Mouse (Mus musculus) heart, embryonic 10.5 days (tissue): ENCODE measurements around the gene Pikfyve. TPM values are rescaled to one million over a fixed set of nuclear protein-coding genes. Genes with fewer than 3 reads are reported as not detected.
A peak's percentile ranks its signal among the peaks of the same experiment; 100 is the strongest.

Experiments
- DNase-seq: peaks from one replicate; pipeline ENCODE4 v3.0.0-alpha.2; 2017; ENCODE audit warnings: low spot score
- H3K27ac ChIP-seq: fragments of 300-500 bp; sonication (generic); 2 replicates; pipeline ENCODE4 v1.5.1; 2016; ENCODE audit warnings: mild to moderate bottlenecking
- H3K27me3 ChIP-seq: fragments of 300-500 bp; sonication (generic); 2 replicates; pipeline ENCODE4 v1.6.1; 2016; ENCODE audit warnings: mild to moderate bottlenecking; ENCODE audit not compliant: poor library complexity, insufficient read depth, severe bottlenecking
- H3K36me3 ChIP-seq: fragments of 300-500 bp; sonication (generic); 2 replicates; pipeline ENCODE4 v1.6.1; 2016; ENCODE audit warnings: mild to moderate bottlenecking, moderate library complexity
- H3K4me1 ChIP-seq: fragments of 300-500 bp; sonication (generic); 2 replicates; pipeline ENCODE4 v1.6.1; 2016; ENCODE audit warnings: mild to moderate bottlenecking
- H3K4me3 ChIP-seq: fragments of 300-500 bp; sonication (generic); 2 replicates; pipeline ENCODE4 v1.5.1; 2016; ENCODE audit warnings: mild to moderate bottlenecking, moderate library complexity
- H3K9me3 ChIP-seq: fragments of 300-500 bp; sonication (generic); 2 replicates; pipeline ENCODE4 v1.6.1; 2016; ENCODE audit warnings: mild to moderate bottlenecking, moderate library complexity
- WGBS: fragments of 180-500 bp; shearing (Covaris S2); methylation state at CpG from one replicate; pipeline ENCODE4 v1.1.7; 2016; 5-methylcytosine and 5-hydroxymethylcytosine counted together
- polyA plus RNA-seq: library from polyadenylated mRNA; unstranded; fragments of >200 nt; fragmentation: Nextera tagmentation; extraction: Ambion mirVana; gene quantifications from 2 replicates; pipeline ENCODE4 v1.2.1, GENCODE M21; 2016

The Pikfyve gene
- polyA plus RNA-seq: 8.4 and 9.5 TPM in 2 replicates

GRCm38 (mm10) chr1:65186287-65187073 lies at the start of gene Pikfyve, which contains the start of gene Idh1:
Pikfyve (plus strand) TSS chr1:65186683.
Idh1 (minus strand) TSS chr1:65186500.
- DNase-seq: peak; percentile 98
- Histone ChIP-seq H3K9me3 (no peaks in the 10 kb centered on the region), H3K27me3 (no peaks in the 10 kb centered on the region), H3K36me3 (no peaks in the 10 kb centered on the region), H3K4me1 (peaks cover 8% of the 10 kb centered on the region; the same call in 1 of the 2 replicates), H3K27ac (peak within 1 kb of the TSS; percentile 93), H3K4me3 (peak within 1 kb of the TSS; percentile 96)
- under 1% methylated on average over 71 of the region's 71 CpGs for whole genome bisulfite sequencing

- Histone ChIP-seq H3K4me3 (no peak overlapping the region), H3K27ac (no peak overlapping the region), H3K36me3 (no peaks in the 10 kb centered on the region), H3K27me3 (no peaks in the 10 kb centered on the region), H3K4me1 (no peaks in the 10 kb centered on the region), H3K9me3 (no peaks in the 10 kb centered on the region)
- no peak for DNase-seq
- WGBS: 83% methylated on average over 6 of the region's 6 CpGs
Observed at GRCm38 (mm10) chr1:65137560-65137959, 48.9 kb upstream of the Pikfyve start.

- no peaks in the 10 kb centered on the region for H3K9me3 ChIP-seq
- H3K36me3 ChIP-seq: no peaks in the 10 kb centered on the region
- no peak overlapping the region for H3K4me3 ChIP-seq
- no peak for DNase-seq
- no peaks in the 10 kb centered on the region for H3K4me1 ChIP-seq
- no peaks in the 10 kb centered on the region for H3K27me3 ChIP-seq
- H3K27ac ChIP-seq: no peak overlapping the region
- 95% methylated on average over 2 of the region's 2 CpGs for WGBS
Observed at GRCm38 (mm10) chr1:65144783-65145182, 41.7 kb upstream of the Pikfyve start.

GRCm38 (mm10) chr1:65146601-65147000 lies 39.9 kb upstream of the Pikfyve start:
- Histone ChIP-seq H3K27ac (no peak overlapping the region), H3K27me3 (no peaks in the 10 kb centered on the region), H3K9me3 (no peaks in the 10 kb centered on the region), H3K36me3 (no peaks in the 10 kb centered on the region), H3K4me3 (no peak overlapping the region), H3K4me1 (no peaks in the 10 kb centered on the region)
- no peak for DNase-seq
- 33% methylated on average over 2 of the region's 2 CpGs for WGBS

GRCm38 (mm10) chr1:65147326-65147725 lies 39.2 kb upstream of the Pikfyve start:
- no peaks in the 10 kb centered on the region for H3K36me3 ChIP-seq
- no peaks in the 10 kb centered on the region for H3K27me3 ChIP-seq
- no peaks in the 10 kb centered on the region for H3K4me1 ChIP-seq
- WGBS: 88% methylated on average over 5 of the region's 5 CpGs
- H3K27ac ChIP-seq: no peak overlapping the region
- H3K4me3 ChIP-seq: no peak overlapping the region
- DNase-seq: no peak
- no peaks in the 10 kb centered on the region for H3K9me3 ChIP-seq

GRCm38 (mm10) chr1:65147971-65148370 lies 38.5 kb upstream of the Pikfyve start:
- DNase-seq: no peak
- no peaks in the 10 kb centered on the region for H3K4me1 ChIP-seq
- no peak overlapping the region for H3K27ac ChIP-seq
- no peaks in the 10 kb centered on the region for H3K27me3 ChIP-seq
- H3K4me3 ChIP-seq: no peak overlapping the region
- no peaks in the 10 kb centered on the region for H3K9me3 ChIP-seq
- 77% methylated on average over 3 of the region's 3 CpGs for WGBS
- H3K36me3 ChIP-seq: no peaks in the 10 kb centered on the region

GRCm38 (mm10) chr1:65154814-65155213 lies 31.7 kb upstream of the Pikfyve start:
- Histone ChIP-seq H3K9me3 (no peaks in the 10 kb centered on the region), H3K27me3 (no peaks in the 10 kb centered on the region), H3K4me1 (no peaks in the 10 kb centered on the region), H3K4me3 (no peak overlapping the region), H3K27ac (no peak overlapping the region), H3K36me3 (peaks cover 19% of the 10 kb centered on the region)
- no peak for DNase-seq

- 87% methylated on average over 5 of the region's 5 CpGs for WGBS
Observed at GRCm38 (mm10) chr1:65156111-65156510, 30.4 kb upstream of the Pikfyve start.

GRCm38 (mm10) chr1:65162210-65162609 lies 24.3 kb upstream of the Pikfyve start:
- H3K36me3 ChIP-seq: peaks cover 88% of the 10 kb centered on the region
- no peak overlapping the region for H3K27ac ChIP-seq
- no peaks in the 10 kb centered on the region for H3K9me3 ChIP-seq
- no peaks in the 10 kb centered on the region for H3K4me1 ChIP-seq
- WGBS: 83% methylated on average over 1 of the region's 1 CpGs
- no peak overlapping the region for H3K4me3 ChIP-seq
- DNase-seq: no peak
- H3K27me3 ChIP-seq: no peaks in the 10 kb centered on the region

More at GRCm38 (mm10) chr1:65156111-65156510, 30.4 kb upstream of the Pikfyve start:
- Histone ChIP-seq H3K27me3 (no peaks in the 10 kb centered on the region), H3K4me1 (no peaks in the 10 kb centered on the region), H3K27ac (no peak overlapping the region), H3K4me3 (no peak overlapping the region), H3K36me3 (peaks cover 32% of the 10 kb centered on the region), H3K9me3 (no peaks in the 10 kb centered on the region)
- DNase-seq: no peak

GRCm38 (mm10) chr1:65167496-65167895 lies 19.0 kb upstream of the Pikfyve start:
- 87% methylated on average over 1 of the region's 1 CpGs for WGBS
- Histone ChIP-seq H3K27me3 (no peaks in the 10 kb centered on the region), H3K27ac (no peak overlapping the region), H3K4me1 (no peaks in the 10 kb centered on the region), H3K4me3 (no peak overlapping the region), H3K9me3 (no peaks in the 10 kb centered on the region), H3K36me3 (peaks cover 93% of the 10 kb centered on the region)
- no peak for DNase-seq

- peaks cover 96% of the 10 kb centered on the region for H3K36me3 ChIP-seq
- 93% methylated on average over 7 of the region's 7 CpGs for WGBS
- H3K4me3 ChIP-seq: no peak overlapping the region
- H3K27ac ChIP-seq: no peak overlapping the region
- H3K4me1 ChIP-seq: no peaks in the 10 kb centered on the region
- no peak for DNase-seq
- H3K27me3 ChIP-seq: no peaks in the 10 kb centered on the region
- no peaks in the 10 kb centered on the region for H3K9me3 ChIP-seq
Observed at GRCm38 (mm10) chr1:65169536-65169935, 16.9 kb upstream of the Pikfyve start.

GRCm38 (mm10) chr1:65169947-65170346 lies 16.5 kb upstream of the Pikfyve start:
- H3K4me1 ChIP-seq: no peaks in the 10 kb centered on the region
- no peak overlapping the region for H3K27ac ChIP-seq
- no peak for DNase-seq
- peaks cover 94% of the 10 kb centered on the region for H3K36me3 ChIP-seq
- no peaks in the 10 kb centered on the region for H3K27me3 ChIP-seq
- no peak overlapping the region for H3K4me3 ChIP-seq
- WGBS: 73% methylated on average over 5 of the region's 5 CpGs
- H3K9me3 ChIP-seq: no peaks in the 10 kb centered on the region

- no peaks in the 10 kb centered on the region for H3K4me1 ChIP-seq
- 82% methylated on average over 4 of the region's 4 CpGs for whole genome bisulfite sequencing
Observed at GRCm38 (mm10) chr1:65171579-65171978, 14.9 kb upstream of the Pikfyve start.

More at GRCm38 (mm10) chr1:65171579-65171978, 14.9 kb upstream of the Pikfyve start:
- Histone ChIP-seq H3K36me3 (peaks cover 78% of the 10 kb centered on the region), H3K27me3 (no peaks in the 10 kb centered on the region), H3K4me3 (no peak overlapping the region), H3K9me3 (no peaks in the 10 kb centered on the region), H3K27ac (no peak overlapping the region)
- DNase-seq: no peak
